Mouse (Mus musculus) left cerebral cortex, adult 9 months (tissue): ENCODE results near the gene Hspb2.
A peak's percentile ranks its signal among the peaks of the same experiment; 100 is the strongest.

ENCODE experiments used
- DNase-seq, 2 experiments: peaks; one replicate each; pipeline ENCODE4 v3.0.0; 2022; ENCODE audit warnings: low spot score in 2 of 2

Gene Hspb2

GRCm38 (mm10) chr9:50752054-50752602 lies at the start of gene Hspb2:
Gene Hspb2, minus strand, starts transcription at chr9:50752354.
- DNase-seq: no peak

GRCm38 (mm10) chr9:50800985-50801384 lies 48.8 kb upstream of the Hspb2 start:
- peak in 1 of 2 experiments; percentile 43 for DNase-seq

GRCm38 (mm10) chr9:50798368-50798767 lies 46.2 kb upstream of the Hspb2 start:
- DNase-seq: no peak

- no peak for DNase-seq
Observed at GRCm38 (mm10) chr9:50797641-50798040, 45.5 kb upstream of the Hspb2 start.

GRCm38 (mm10) chr9:50796776-50797175 lies 44.6 kb upstream of the Hspb2 start:
- DNase-seq: no peak

- no peak for DNase-seq
Observed at GRCm38 (mm10) chr9:50795266-50795665, 43.1 kb upstream of the Hspb2 start.

- no peak for DNase-seq
Observed at GRCm38 (mm10) chr9:50782155-50782554, 30.0 kb upstream of the Hspb2 start.

GRCm38 (mm10) chr9:50776162-50776760 lies 24.1 kb upstream of the Hspb2 start:
- no peak for DNase-seq

GRCm38 (mm10) chr9:50775662-50776126 lies 23.5 kb upstream of the Hspb2 start:
- no peak for DNase-seq

GRCm38 (mm10) chr9:50774991-50775612 lies 22.9 kb upstream of the Hspb2 start, which contains the start of the genes Alg9 and 1110032A03Rik:
Gene Alg9, plus strand, starts transcription at chr9:50775019.
Gene 1110032A03Rik, minus strand, starts transcription at chr9:50775520.
- peak; percentile 57 to 89 for DNase-seq

GRCm38 (mm10) chr9:50774026-50774462 lies 21.9 kb upstream of the Hspb2 start:
- DNase-seq: no peak

- DNase-seq: no peak
Observed at GRCm38 (mm10) chr9:50770011-50770410, 17.9 kb upstream of the Hspb2 start.

GRCm38 (mm10) chr9:50768107-50769002 lies 16.2 kb upstream of the Hspb2 start, which contains the start of gene Fdxacb1:
Gene Fdxacb1, plus strand, starts transcription at chr9:50768236.
- DNase-seq: peak; percentile 97 to 99

- no peak for DNase-seq
Observed at GRCm38 (mm10) chr9:50767531-50768106, 15.5 kb upstream of the Hspb2 start.

GRCm38 (mm10) chr9:50763331-50763730 lies 11.2 kb upstream of the Hspb2 start:
- DNase-seq: no peak

GRCm38 (mm10) chr9:50761520-50762243 lies 9.5 kb upstream of the Hspb2 start:
- no peak for DNase-seq

- DNase-seq: no peak
Observed at GRCm38 (mm10) chr9:50756711-50757110, 4.6 kb upstream of the Hspb2 start.

GRCm38 (mm10) chr9:50753947-50754346 lies 1.8 kb upstream of the Hspb2 start:
- DNase-seq: no peak

- DNase-seq: peak; percentile 59 to 80
Observed at GRCm38 (mm10) chr9:50752784-50753615, 846 bp upstream of the Hspb2 start.

GRCm38 (mm10) chr9:50751323-50751722 lies 831 bp downstream of the Hspb2 start, which contains the start of gene Cryab:
Gene Cryab, plus strand, starts transcription at chr9:50751325.
- DNase-seq: no peak
